ENCODE assay signal across 9 mouse cellular contexts in the genomic region with DNA sequence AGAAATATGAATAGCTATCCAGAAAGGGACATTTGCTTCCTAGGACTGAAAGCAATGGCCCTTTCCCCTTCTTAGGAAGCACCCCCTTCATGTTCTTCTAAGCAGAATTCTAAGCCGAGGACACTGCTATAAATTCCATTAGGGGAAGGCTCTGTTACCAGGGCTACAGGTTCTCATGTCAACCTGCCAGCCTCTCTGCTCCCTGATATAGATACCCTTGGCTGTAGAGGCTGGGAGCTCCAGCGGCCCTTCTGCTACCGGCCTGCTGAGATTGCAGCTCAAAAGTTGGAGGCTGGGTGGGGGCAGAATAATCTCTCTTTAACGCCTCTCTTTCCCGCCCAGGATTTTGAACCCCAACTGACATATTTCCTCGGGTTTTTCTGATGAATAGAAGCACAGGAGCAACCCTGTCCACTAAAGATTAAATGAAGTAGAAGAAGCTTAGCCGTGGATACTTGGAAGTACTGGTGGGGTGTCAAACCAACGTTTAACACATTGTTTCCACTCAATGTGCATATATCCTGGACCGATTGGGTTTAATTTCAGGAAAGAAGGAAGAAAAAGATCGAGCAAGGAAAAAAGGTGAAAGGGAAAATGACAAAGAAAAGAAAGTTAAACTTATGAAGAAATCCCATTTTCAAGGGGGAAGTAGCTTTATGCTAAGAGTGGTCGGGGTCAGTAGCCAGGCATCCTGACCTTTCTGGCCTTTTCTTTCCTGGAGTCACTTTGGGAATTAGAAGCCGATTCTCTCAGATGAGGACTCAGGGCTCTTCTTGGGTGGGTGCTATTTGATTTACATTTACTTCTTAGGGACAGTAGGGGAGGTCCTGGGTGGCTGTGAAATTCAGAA. TPM values are rescaled to one million over a fixed set of nuclear protein-coding genes. Genes with fewer than 3 reads are reported as not detected.
A peak's percentile ranks its signal among the peaks of the same experiment; 100 is the strongest.
DNase-seq lines count a peak whose midpoint lies in the region; ATAC-seq and TF ChIP-seq lines count a peak whose summit lies in the region.
"Had no signal": no experiment of that assay in that cellular context is flagged by ENCODE, and none has a peak within 500 bp of the region (broad histone marks: within the 10 kb centered on the region; RNA-seq: fewer than 3 reads in every experiment).

No protein-coding gene starts in this region.

- no peak overlapping the region for H3K9ac ChIP-seq in heart, embryonic 13.5 days
- 0 out of 2 replicates have a peak overlapping the region, but pooled peaks have one; percentile 43 for H3K9ac ChIP-seq in forebrain, embryonic 16.5 days (replicated peaks; ENCODE audit: low read depth, low read length)
- H3K9ac ChIP-seq in neural tube, embryonic 11.5 days (ENCODE audit: low read length), result no peak overlapping the region
- H3K9ac ChIP-seq: limb, embryonic 13.5 days had no signal

- H3K27me3 ChIP-seq in heart, embryonic 13.5 days (replicated peaks), result peaks cover 78% of the 10 kb centered on the region
- H3K27me3 ChIP-seq in forebrain, embryonic 16.5 days (replicated peaks; ENCODE audit: control insufficient read depth, insufficient read depth, low read length), result peaks cover 6% of the 10 kb centered on the region; the same call in 1 of the 2 replicates
- H3K27me3 ChIP-seq in neural tube, embryonic 11.5 days (ENCODE audit: control insufficient read depth, insufficient read depth, low read length), result no peaks in the 10 kb centered on the region

- no peaks in the 10 kb centered on the region for H3K9me3 ChIP-seq in heart, embryonic 13.5 days
- H3K9me3 ChIP-seq in forebrain, embryonic 16.5 days (ENCODE audit: control insufficient read depth, low read length), result no peaks in the 10 kb centered on the region
- no peaks in the 10 kb centered on the region for H3K9me3 ChIP-seq in neural tube, embryonic 11.5 days (ENCODE audit: control insufficient read depth, low read length)
- H3K9me3 ChIP-seq: limb, embryonic 13.5 days had no signal

- TF ChIP-seq CTCF in brain, embryonic 14.5 days (IDR thresholded peaks at IDR 0.05; ENCODE audit: borderline replicate concordance, extremely low read depth, insufficient read depth, insufficient read length), result no peak

- 22% methylated on average over 12 of the region's 12 CpGs for WGBS in heart, embryonic 13.5 days
- WGBS in forebrain, embryonic 16.5 days, result 13% methylated on average over 12 of the region's 12 CpGs
- WGBS in neural tube, embryonic 11.5 days, result 5% methylated on average over 12 of the region's 12 CpGs

- TF ChIP-seq POLR2A in brain, embryonic 14.5 days (IDR thresholded peaks at IDR 0.05; ENCODE audit: borderline replicate concordance, extremely low read depth, insufficient read depth, insufficient read length, poor library complexity, severe bottlenecking), result no peak

- intact Hi-C loops in heart, postnatal 36 days (cut with DNase I), result loop anchor here (10.0 kb wide), 3 partner anchors 437 to 1077 kb away; a partner anchor contains a TSS

- H3K4me3 ChIP-seq in heart, embryonic 13.5 days, result no peak overlapping the region
- H3K4me3 ChIP-seq in forebrain, embryonic 16.5 days (replicated peaks; ENCODE audit: low read length), result peak overlapping the region; percentile 0; the same call in 1 of the 2 replicates
- no peak overlapping the region for H3K4me3 ChIP-seq in neural tube, embryonic 11.5 days (ENCODE audit: low read depth, low read length)
- H3K4me3 ChIP-seq: limb, embryonic 13.5 days had no signal

- ATAC-seq in heart, embryonic 13.5 days (ENCODE audit: extremely low read depth, insufficient number of reproducible peaks, low FRiP score, low TSS enrichment), result no peak
- ATAC-seq in forebrain, embryonic 16.5 days, result no peak
- no peak for ATAC-seq in neural tube, embryonic 11.5 days (ENCODE audit: insufficient read depth, low FRiP score, low TSS enrichment)

- no peak overlapping the region for H3K27ac ChIP-seq in heart, embryonic 13.5 days (replicated peaks)
- H3K27ac ChIP-seq in forebrain, embryonic 16.5 days (ENCODE audit: low read length), result peak overlapping the region; percentile 25
- no peak overlapping the region; the same call in 1 of the 2 replicates for H3K27ac ChIP-seq in neural tube, embryonic 11.5 days (ENCODE audit: low read depth, low read length)
- H3K27ac ChIP-seq: limb, embryonic 13.5 days had no signal

- H3K4me2 ChIP-seq in heart, embryonic 13.5 days, result peak overlapping the region; percentile 5; the same call in 1 of the 2 replicates
- H3K4me2 ChIP-seq in forebrain, embryonic 16.5 days (ENCODE audit: low read length), result peak overlapping the region; percentile 75
- peak overlapping the region; percentile 5; the same call in 1 of the 2 replicates for H3K4me2 ChIP-seq in neural tube, embryonic 11.5 days (ENCODE audit: low read depth)
- H3K4me2 ChIP-seq: limb, embryonic 13.5 days had no signal

- H3K36me3 ChIP-seq in heart, embryonic 13.5 days, result no peaks in the 10 kb centered on the region
- no peaks in the 10 kb centered on the region for H3K36me3 ChIP-seq in forebrain, embryonic 16.5 days (ENCODE audit: control insufficient read depth, insufficient read depth)
- no peaks in the 10 kb centered on the region for H3K36me3 ChIP-seq in neural tube, embryonic 11.5 days (ENCODE audit: control insufficient read depth, insufficient read depth, low read length)
- H3K36me3 ChIP-seq: limb, embryonic 13.5 days had no signal

- peaks cover 15% of the 10 kb centered on the region for H3K4me1 ChIP-seq in heart, embryonic 13.5 days
- H3K4me1 ChIP-seq in forebrain, embryonic 16.5 days (replicated peaks; ENCODE audit: control insufficient read depth, insufficient read depth, low read length), result peaks cover 34% of the 10 kb centered on the region
- H3K4me1 ChIP-seq in neural tube, embryonic 11.5 days (ENCODE audit: control insufficient read depth, insufficient read depth, low read length), result peaks cover 44% of the 10 kb centered on the region

- DNase-seq in heart, postnatal 36 days, result no peak
- DNase-seq in brain, embryonic 14.5 days (ENCODE audit: low read depth), result peak; percentile 86
- peak; percentile 45 for DNase-seq in neural tube, embryonic 11.5 days (ENCODE audit: low spot score)
- no peak for DNase-seq in spleen, adult 12 weeks (ENCODE audit: low spot score)
- no peak for DNase-seq in spleen, postnatal 10 days (ENCODE audit: low spot score in 2 of 2)
- DNase-seq in adipocyte (ENCODE audit: low spot score), result no peak

RNA-seq across cellular contexts. Expression of a gene that starts 8.5 kb away (rescaled TPM):
- polyA plus RNA-seq in heart, embryonic 13.5 days (2015; fragmentation: Nextera tagmentation; extraction: Ambion mirVana), result 4.1 and 4.6 TPM in 2 replicates
- 1 to 10 TPM; 3.8 to 4.1 TPM for total RNA-seq in heart, postnatal 36 days (2021)
- 465 and 624 TPM in 2 replicates for polyA plus RNA-seq in brain, embryonic 14.5 days (2012; rRNA removed)
- 70.2 and 71.1 TPM in 2 replicates for polyA plus RNA-seq in forebrain, embryonic 16.5 days (2015; fragmentation: Nextera tagmentation; extraction: Ambion mirVana)
- 61.2 and 62.9 TPM in 2 replicates for polyA plus RNA-seq in neural tube, embryonic 11.5 days (2014; fragmentation: Nextera tagmentation; extraction: Ambion mirVana)

Comparison
In these comparisons a context has a peak if more than half of its experiments do, and no peak if none do; other contexts are left out.
1. H3K4me2 ChIP-seq: peak in every context shown above with its lines; median percentile 75 in forebrain, embryonic 16.5 days; 5 in heart, embryonic 13.5 days; 5 in neural tube, embryonic 11.5 days.
2. DNase-seq: peak in brain, embryonic 14.5 days (single experiment) and neural tube, embryonic 11.5 days (single experiment); none in heart, postnatal 36 days (0 of 2), spleen, adult 12 weeks (single experiment), spleen, postnatal 10 days (0 of 2) and adipocyte (single experiment).
3. RNA of a gene that starts 8.5 kb away (polyA plus RNA-seq): 465 to 624 TPM in brain, embryonic 14.5 days, 70.2 to 71.1 TPM in forebrain, embryonic 16.5 days and 61.2 to 62.9 TPM in neural tube, embryonic 11.5 days; 4.1 to 4.6 TPM in heart, embryonic 13.5 days; every median in the first group is over 10 times any median in the second.